Mouse (Mus musculus): ENCODE results near the gene Glra4. TPM values are rescaled to one million over a fixed set of nuclear protein-coding genes. Genes with fewer than 3 reads are reported as not detected.
A peak's percentile ranks its signal among the peaks of the same experiment; 100 is the strongest.

The Glra4 gene
- polyA plus RNA-seq, 1 experiment: 0.05 TPM

GRCm38 (mm10) chrX:136755464-136755863 is 24.5 kb downstream of the Glra4 start:
- DNase-seq (ENCODE audit: low read depth): no peak
- TF ChIP-seq CTCF (IDR thresholded peaks at IDR 0.05; ENCODE audit: borderline replicate concordance, extremely low read depth, insufficient read depth, insufficient read length) (no peak), POLR2A (IDR thresholded peaks at IDR 0.05; ENCODE audit: borderline replicate concordance, extremely low read depth, insufficient read depth, insufficient read length, poor library complexity, severe bottlenecking) (no peak)

DNA sequence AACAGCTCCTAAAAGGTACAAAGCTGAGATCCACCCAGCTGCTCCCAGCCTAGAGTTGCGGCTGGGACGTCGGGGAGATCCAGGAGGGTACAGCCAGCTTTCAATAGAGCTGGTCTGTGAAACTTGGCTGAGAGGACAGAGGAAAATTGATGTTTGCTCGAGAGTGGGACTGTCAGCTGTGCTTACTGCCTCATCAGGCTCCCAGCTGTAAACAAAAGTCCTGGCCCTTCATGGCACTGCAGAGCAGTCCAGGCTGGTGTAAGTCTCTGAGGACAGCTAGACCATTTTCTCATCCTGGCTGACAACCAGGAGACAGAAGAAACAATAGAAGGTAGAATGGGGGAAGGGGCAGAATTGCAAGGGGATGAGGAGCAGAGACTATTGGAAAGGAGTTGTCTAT is 30.6 kb downstream of the Glra4 start:
- no peak for TF ChIP-seq POLR2A (IDR thresholded peaks at IDR 0.05; ENCODE audit: borderline replicate concordance, extremely low read depth, insufficient read depth, insufficient read length, poor library complexity, severe bottlenecking)
- no peak for TF ChIP-seq CTCF (IDR thresholded peaks at IDR 0.05; ENCODE audit: borderline replicate concordance, extremely low read depth, insufficient read depth, insufficient read length)
- no peak for DNase-seq (ENCODE audit: low read depth)

- DNase-seq (ENCODE audit: low read depth): no peak
- no peak for TF ChIP-seq CTCF (IDR thresholded peaks at IDR 0.05; ENCODE audit: borderline replicate concordance, extremely low read depth, insufficient read depth, insufficient read length)
- no peak for TF ChIP-seq POLR2A (IDR thresholded peaks at IDR 0.05; ENCODE audit: borderline replicate concordance, extremely low read depth, insufficient read depth, insufficient read length, poor library complexity, severe bottlenecking)
Measured at GRCm38 (mm10) chrX:136744663-136745062, 35.3 kb downstream of the Glra4 start.

GRCm38 (mm10) chrX:136743459-136743858 is 36.5 kb downstream of the Glra4 start, which contains the start of gene Morf4l2:
Gene Morf4l2, minus strand, starts transcription at chrX:136743690.
- TF ChIP-seq POLR2A (IDR thresholded peaks at IDR 0.05; ENCODE audit: borderline replicate concordance, extremely low read depth, insufficient read depth, insufficient read length, poor library complexity, severe bottlenecking): no peak
- no peak for TF ChIP-seq CTCF (IDR thresholded peaks at IDR 0.05; ENCODE audit: borderline replicate concordance, extremely low read depth, insufficient read depth, insufficient read length)
- DNase-seq (ENCODE audit: low read depth): no peak

- peak; percentile 87 for DNase-seq (ENCODE audit: low read depth)
- TF ChIP-seq POLR2A (IDR thresholded peaks at IDR 0.05; ENCODE audit: borderline replicate concordance, extremely low read depth, insufficient read depth, insufficient read length, poor library complexity, severe bottlenecking): no peak
- TF ChIP-seq CTCF (IDR thresholded peaks at IDR 0.05; ENCODE audit: borderline replicate concordance, extremely low read depth, insufficient read depth, insufficient read length): peak; percentile 62; the same call in 1 of the 2 replicates
Measured at GRCm38 (mm10) chrX:136742661-136743103, 37.3 kb downstream of the Glra4 start.

DNA sequence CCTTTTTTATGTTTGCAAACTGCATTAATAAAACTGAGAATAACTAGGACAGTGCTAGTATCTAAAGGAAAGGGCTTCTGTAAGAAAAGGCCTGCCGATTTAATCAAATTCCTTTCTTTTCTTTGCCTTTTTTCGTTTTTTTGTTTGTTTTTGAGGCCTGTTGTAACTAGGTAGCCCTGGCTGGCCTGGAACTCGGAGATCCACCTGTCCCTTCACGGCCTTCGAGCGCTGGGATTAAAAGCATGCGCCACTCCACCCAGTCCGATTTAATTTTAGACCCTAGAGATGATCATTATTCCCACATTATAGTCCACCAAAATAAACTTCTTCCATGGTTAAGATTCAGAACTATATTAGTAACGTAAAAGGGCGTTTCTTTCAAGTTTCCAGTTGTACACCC is 37.7 kb downstream of the Glra4 start:
- DNase-seq (ENCODE audit: low read depth): no peak
- TF ChIP-seq POLR2A (IDR thresholded peaks at IDR 0.05; ENCODE audit: borderline replicate concordance, extremely low read depth, insufficient read depth, insufficient read length, poor library complexity, severe bottlenecking) (no peak), CTCF (IDR thresholded peaks at IDR 0.05; ENCODE audit: borderline replicate concordance, extremely low read depth, insufficient read depth, insufficient read length) (no peak)

DNA sequence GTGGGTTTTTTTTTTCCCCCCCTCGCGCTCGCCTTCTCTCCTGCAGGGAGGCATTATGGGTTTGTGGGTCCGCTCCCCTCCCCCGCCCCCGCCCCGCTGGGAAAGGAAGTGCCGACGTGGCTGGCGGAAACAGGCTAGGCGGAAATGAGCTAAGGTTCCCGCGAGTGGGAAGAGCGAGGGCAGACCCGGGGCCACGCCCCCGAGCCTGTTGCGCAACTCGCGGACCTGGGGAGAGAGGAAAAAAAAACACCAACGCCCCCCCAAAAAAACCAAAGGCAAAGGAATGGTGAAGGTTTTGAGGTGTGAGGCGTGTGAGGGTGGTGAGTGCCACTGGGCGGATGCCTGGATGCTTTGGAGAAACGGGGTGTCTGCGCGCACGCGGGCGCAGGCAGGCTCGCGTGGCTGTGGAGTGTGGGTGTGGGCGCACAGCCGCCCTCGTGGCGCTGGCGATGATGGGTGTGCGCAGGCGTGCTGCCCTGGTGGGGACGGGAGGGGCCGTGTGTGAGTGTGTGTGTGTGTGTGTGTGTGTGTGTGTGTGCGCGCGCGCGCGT is 38.2 kb downstream of the Glra4 start:
- TF ChIP-seq CTCF (IDR thresholded peaks at IDR 0.05; ENCODE audit: borderline replicate concordance, extremely low read depth, insufficient read depth, insufficient read length) (no peak), POLR2A (IDR thresholded peaks at IDR 0.05; ENCODE audit: borderline replicate concordance, extremely low read depth, insufficient read depth, insufficient read length, poor library complexity, severe bottlenecking) (0 out of 2 replicates have a peak, but pooled peaks have one; percentile 23)

DNA sequence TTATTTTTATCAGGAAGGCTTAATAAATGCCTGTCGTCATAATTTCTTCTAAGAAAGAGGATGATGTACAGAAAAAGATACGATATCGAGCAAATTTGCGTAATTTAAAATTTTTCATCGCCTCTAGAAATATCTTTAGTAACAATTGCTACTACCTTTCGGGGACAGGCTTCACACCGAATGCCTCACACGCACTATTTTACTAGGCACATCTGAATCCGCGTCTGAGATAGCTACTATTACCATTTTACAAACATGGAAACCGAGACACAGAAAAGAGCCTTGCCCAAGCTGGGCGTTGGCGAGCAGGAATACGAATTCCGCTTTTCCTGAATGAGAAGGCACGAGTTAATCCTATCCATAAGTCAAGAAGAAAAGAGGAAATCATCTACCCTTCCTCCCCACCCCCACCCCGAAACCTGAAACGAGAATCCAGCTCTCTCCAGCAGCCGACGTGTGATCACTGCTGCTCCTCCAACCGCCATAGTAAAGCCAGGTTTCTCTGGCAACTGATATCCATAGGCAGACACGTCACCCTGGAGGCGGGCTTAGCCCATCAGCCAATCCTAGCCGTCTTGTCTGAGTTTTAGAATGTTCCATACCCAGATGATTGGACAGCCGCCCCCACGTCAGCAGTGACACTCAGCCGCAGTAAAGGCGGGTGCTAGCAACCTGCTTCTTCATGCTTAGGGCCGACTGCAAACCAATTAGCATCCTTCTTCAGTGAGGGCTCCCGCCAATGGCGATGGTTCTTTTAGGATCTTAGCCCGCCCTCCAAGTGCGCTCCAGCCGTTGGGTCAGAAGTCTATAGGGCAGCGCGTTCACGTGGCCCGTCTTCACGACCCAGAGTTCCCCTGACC is 38.9 kb downstream of the Glra4 start:
- TF ChIP-seq POLR2A (IDR thresholded peaks at IDR 0.05; ENCODE audit: borderline replicate concordance, extremely low read depth, insufficient read depth, insufficient read length, poor library complexity, severe bottlenecking) (peak; percentile 64; the same call in 1 of the 2 replicates), CTCF (IDR thresholded peaks at IDR 0.05; ENCODE audit: borderline replicate concordance, extremely low read depth, insufficient read depth, insufficient read length) (no peak)
- DNase-seq (ENCODE audit: low read depth): peak; percentile 99

More for the DNA sequence above, 38.2 kb downstream of the Glra4 start:
- peak; percentile 90 for DNase-seq (ENCODE audit: low read depth)

- DNase-seq (ENCODE audit: low read depth): peak; percentile 67
- no peak for TF ChIP-seq POLR2A (IDR thresholded peaks at IDR 0.05; ENCODE audit: borderline replicate concordance, extremely low read depth, insufficient read depth, insufficient read length, poor library complexity, severe bottlenecking)
- no peak for TF ChIP-seq CTCF (IDR thresholded peaks at IDR 0.05; ENCODE audit: borderline replicate concordance, extremely low read depth, insufficient read depth, insufficient read length)
Measured at GRCm38 (mm10) chrX:136740087-136740790, 39.7 kb downstream of the Glra4 start.

DNA sequence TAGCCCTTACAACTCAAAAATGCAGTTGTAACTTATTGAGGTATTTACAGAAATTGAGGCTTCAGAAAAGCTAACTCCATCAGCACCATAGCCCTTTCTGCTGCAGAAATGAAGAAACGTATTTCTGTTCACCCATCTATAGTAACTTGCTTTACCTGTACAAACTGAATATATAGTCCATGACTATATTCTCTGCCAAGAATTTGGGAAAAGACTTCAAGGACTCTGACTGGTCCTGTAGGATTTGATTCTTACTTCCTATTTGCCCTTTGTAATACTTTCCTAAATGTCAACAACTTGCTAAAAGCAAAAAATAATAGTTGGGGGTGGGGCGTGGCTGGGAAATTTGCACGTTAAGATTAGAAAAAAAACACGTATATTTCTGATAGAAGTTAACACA is 47.9 kb downstream of the Glra4 start:
- TF ChIP-seq POLR2A (IDR thresholded peaks at IDR 0.05; ENCODE audit: borderline replicate concordance, extremely low read depth, insufficient read depth, insufficient read length, poor library complexity, severe bottlenecking): no peak
- TF ChIP-seq CTCF (IDR thresholded peaks at IDR 0.05; ENCODE audit: borderline replicate concordance, extremely low read depth, insufficient read depth, insufficient read length): no peak
- no peak for DNase-seq (ENCODE audit: low read depth)

DNA sequence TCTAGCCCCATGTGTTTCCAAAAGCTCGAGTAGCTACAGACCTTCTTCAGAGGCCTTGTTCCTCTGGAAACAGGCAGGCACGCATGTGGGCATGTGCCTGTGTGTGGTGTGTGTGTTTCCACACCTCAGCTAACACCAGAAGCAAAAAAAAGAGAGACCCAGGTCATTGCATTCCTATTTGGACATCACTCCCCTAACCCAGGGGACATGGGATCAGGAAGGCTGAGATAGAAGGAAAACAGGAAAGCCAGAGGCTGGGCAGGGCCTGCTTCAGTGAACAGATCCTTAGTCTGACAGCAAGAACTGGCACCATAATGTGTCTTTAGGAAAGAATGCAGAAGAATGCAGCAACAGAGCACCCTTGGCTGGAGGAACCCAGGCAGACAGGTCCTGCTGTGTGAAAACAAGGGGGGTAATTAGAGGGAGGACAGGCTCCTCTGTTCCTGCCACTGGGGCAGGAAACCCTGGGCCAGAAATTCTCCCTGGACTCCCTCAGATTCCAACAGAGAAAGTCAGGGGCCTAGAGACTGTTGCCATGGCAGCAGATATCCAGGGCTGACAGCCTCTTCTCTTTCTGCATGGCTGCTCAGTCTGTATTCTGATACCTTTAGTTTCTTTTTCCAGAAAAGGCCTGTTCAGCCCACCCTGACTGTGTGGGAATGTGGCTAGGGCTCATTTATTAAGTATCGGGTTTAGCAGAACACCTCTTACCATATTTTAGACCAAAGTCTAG is 65.0 kb downstream of the Glra4 start:
- peak; percentile 37 for DNase-seq (ENCODE audit: low read depth)

Data from brain, embryonic 14.5 days (tissue).